Mouse (Mus musculus) liver, postnatal 0 days (tissue): ENCODE results near the gene Agps.

ENCODE experiments used
- CTCF ChIP-seq: sonication (generic); IDR thresholded peaks from 2 replicates; pipeline ENCODE4 v1.5.1; 2016; ENCODE audit warnings: antibody characterized with exemption, low read depth
- EP300 ChIP-seq: IDR thresholded peaks from 2 replicates; pipeline ENCODE4 v1.6.1; 2016; ENCODE audit warnings: antibody characterized with exemption, low read depth, mild to moderate bottlenecking

DNA sequence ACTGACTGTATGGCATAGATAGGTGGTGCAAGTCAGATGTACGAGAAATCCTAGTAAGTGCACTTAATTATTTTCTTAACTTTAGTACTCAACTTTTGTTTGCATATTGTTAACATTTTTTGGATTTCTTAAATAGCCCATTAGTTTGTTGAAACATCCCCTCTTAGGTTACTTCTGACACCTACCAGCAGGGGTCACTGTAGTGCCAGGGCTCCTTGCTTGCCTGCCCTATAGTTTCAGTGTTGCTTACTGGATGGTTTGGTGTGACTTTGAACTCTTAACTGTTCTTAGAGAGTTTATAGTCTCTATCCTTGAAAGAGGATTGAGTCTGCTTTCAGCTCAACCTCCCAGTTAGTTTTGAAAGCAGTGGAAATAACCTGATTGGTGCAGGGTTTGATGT is 51.6 kb downstream of the Agps start:
- TF ChIP-seq EP300 (no peak), CTCF (peak; percentile 91)
